Mouse (Mus musculus) embryonic facial prominence, embryonic 10.5 days (tissue): ENCODE measurements around the gene Slc41a3. TPM values are rescaled to one million over a fixed set of nuclear protein-coding genes. Genes with fewer than 3 reads are reported as not detected.

Source experiments
- DNase-seq: peaks from one replicate; pipeline ENCODE4 v3.0.0-alpha.2; 2017; ENCODE audit warnings: low spot score
- H3K27ac ChIP-seq: fragments of 300-500 bp; sonication (generic); replicated peaks from 2 replicates; pipeline ENCODE4 v1.5.1; 2016; ENCODE audit warnings: mild to moderate bottlenecking
- H3K27me3 ChIP-seq: fragments of 300-500 bp; sonication (generic); replicated peaks from 2 replicates; pipeline ENCODE4 v1.6.1; 2016; ENCODE audit warnings: low read depth, mild to moderate bottlenecking; ENCODE audit not compliant: poor library complexity, severe bottlenecking
- H3K36me3 ChIP-seq: fragments of 300-500 bp; sonication (generic); replicated peaks from 2 replicates; pipeline ENCODE4 v1.6.1; 2016; ENCODE audit warnings: mild to moderate bottlenecking, moderate library complexity
- H3K4me1 ChIP-seq: fragments of 300-500 bp; sonication (generic); 2 replicates; pipeline ENCODE4 v1.6.1; 2016
- H3K4me3 ChIP-seq: fragments of 300-500 bp; sonication (generic); 2 replicates; pipeline ENCODE4 v1.5.1; 2016; ENCODE audit warnings: mild to moderate bottlenecking, moderate library complexity
- H3K9me3 ChIP-seq: fragments of 300-500 bp; sonication (generic); 2 replicates; pipeline ENCODE4 v1.6.1; 2016; ENCODE audit warnings: mild to moderate bottlenecking
- whole genome bisulfite sequencing: fragments of 180-500 bp; shearing (Covaris S2); methylation state at CpG from one replicate; pipeline ENCODE4 v1.1.7; 2016; 5-methylcytosine and 5-hydroxymethylcytosine counted together
- polyA plus RNA-seq: library from polyadenylated mRNA; unstranded; fragments of >200 nt; fragmentation: Nextera tagmentation; extraction: Ambion mirVana; gene quantifications from 2 replicates; pipeline ENCODE4 v1.2.1, GENCODE M21; 2016

Slc41a3 gene
- 1.7 and 2.2 TPM in 2 replicates for polyA plus RNA-seq

GRCm38 (mm10) chr6:90604533-90605297, at the start of gene Slc41a3:
Gene Slc41a3, plus strand, starts transcription at chr6:90604725.
- peak; percentile 92 for DNase-seq
- WGBS = under 1% methylated on average over 49 of the region's 49 CpGs
- no peaks in the 10 kb centered on the region for H3K36me3 ChIP-seq
- no peaks in the 10 kb centered on the region for H3K9me3 ChIP-seq
- peak within 1 kb of the TSS; percentile 65 for H3K4me3 ChIP-seq
- peaks cover 19% of the 10 kb centered on the region for H3K4me1 ChIP-seq
- peak within 1 kb of the TSS; percentile 82 for H3K27ac ChIP-seq
- H3K27me3 ChIP-seq = peaks cover 34% of the 10 kb centered on the region

DNA sequence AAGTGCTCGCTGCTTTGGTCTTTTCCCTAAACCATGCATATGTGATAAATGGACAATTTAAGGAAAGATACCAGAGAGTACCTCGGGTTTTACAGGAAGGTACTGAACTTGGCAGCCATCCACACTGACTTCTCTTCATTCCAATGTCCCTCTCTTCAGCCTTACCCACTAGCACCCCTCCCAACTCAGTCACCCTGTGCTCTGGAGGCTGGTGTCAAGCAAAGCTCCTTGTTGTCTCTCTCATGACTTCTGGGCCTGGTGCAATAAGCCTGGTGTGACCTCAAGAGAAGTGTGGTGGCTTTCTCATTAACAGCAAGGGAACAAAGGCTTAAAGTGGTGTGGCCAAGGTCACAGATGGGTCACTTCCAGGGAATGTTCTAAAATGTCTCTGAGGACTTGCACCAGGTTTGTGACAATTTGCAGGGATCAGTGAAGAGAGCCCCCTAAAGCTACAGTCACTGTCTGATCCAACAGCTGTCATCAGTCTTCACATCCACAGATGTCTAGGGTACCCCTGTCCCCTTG, 47.9 kb upstream of the Slc41a3 start:
- Histone ChIP-seq H3K27ac (no peak overlapping the region), H3K36me3 (no peaks in the 10 kb centered on the region), H3K4me3 (no peak overlapping the region), H3K27me3 (peaks cover under 1% of the 10 kb centered on the region), H3K4me1 (peaks cover 9% of the 10 kb centered on the region), H3K9me3 (no peaks in the 10 kb centered on the region)
- WGBS = 69% methylated on average over 2 of the region's 2 CpGs
- no peak for DNase-seq

- no peaks in the 10 kb centered on the region for H3K36me3 ChIP-seq
- H3K9me3 ChIP-seq = no peaks in the 10 kb centered on the region
- H3K27ac ChIP-seq = no peak overlapping the region
- no peak for DNase-seq
- H3K4me1 ChIP-seq = peaks cover 10% of the 10 kb centered on the region
- H3K27me3 ChIP-seq = no peaks in the 10 kb centered on the region
- no peak overlapping the region for H3K4me3 ChIP-seq
- 85% methylated on average over 7 of the region's 7 CpGs for WGBS
Measured at GRCm38 (mm10) chr6:90557077-90557476, 47.4 kb upstream of the Slc41a3 start.

DNA sequence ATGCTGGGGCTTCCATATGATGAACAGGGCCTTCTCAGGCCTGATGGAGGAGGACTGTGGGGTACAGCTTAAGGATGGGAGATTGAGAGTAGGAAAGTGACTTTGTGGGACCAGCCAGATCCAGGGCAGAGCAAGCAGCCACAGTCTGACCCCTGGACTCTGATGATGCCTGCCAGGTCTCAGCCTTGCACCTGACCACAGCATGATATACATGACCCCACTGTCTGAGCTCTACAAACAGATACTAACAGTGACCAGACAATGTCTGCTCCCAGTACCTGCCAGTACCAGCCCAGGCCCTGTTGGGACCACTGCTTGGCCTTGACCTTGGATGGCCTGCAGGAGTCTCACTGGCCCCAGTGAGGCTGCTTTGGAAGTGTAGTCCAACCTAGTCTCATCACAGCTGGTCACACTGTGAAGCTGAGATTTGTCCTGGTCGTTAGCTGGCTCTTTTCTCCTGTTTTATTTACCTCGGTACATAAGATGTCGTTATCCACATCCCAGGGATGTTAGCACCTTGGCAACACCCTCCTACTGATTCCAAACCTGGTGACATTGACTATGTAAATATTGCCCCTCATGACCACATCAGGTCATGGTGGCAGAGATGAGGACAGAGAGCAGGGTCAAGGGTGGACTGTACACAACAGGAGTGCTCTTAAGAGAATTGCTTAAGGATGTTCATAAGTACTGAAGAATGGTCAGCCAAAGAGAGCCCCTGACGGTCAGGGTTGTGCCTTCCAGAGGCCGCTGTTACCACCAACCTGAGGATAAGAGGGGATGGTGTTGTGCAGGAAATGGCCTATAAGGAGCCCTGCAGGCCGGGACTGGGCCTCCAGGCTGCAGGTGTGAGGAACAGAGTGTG, 46.5 kb upstream of the Slc41a3 start:
- no peak overlapping the region for H3K27ac ChIP-seq
- H3K4me3 ChIP-seq = no peak overlapping the region
- 0 out of 2 replicates have a peak, but pooled peaks cover 3% of the 10 kb centered on the region for H3K27me3 ChIP-seq
- no peaks in the 10 kb centered on the region for H3K9me3 ChIP-seq
- 78% methylated on average over 6 of the region's 6 CpGs for WGBS
- DNase-seq = no peak
- no peaks in the 10 kb centered on the region for H3K36me3 ChIP-seq
- peaks cover 10% of the 10 kb centered on the region for H3K4me1 ChIP-seq

- no peak overlapping the region for H3K27ac ChIP-seq
Measured at GRCm38 (mm10) chr6:90560390-90561058, 44.0 kb upstream of the Slc41a3 start.

GRCm38 (mm10) chr6:90561234-90561781, 43.2 kb upstream of the Slc41a3 start:
- Histone ChIP-seq H3K4me1 (peaks cover 10% of the 10 kb centered on the region), H3K9me3 (no peaks in the 10 kb centered on the region), H3K27me3 (0 out of 2 replicates have a peak, but pooled peaks cover 4% of the 10 kb centered on the region), H3K4me3 (no peak overlapping the region), H3K27ac (no peak overlapping the region), H3K36me3 (no peaks in the 10 kb centered on the region)
- peak; percentile 38 for DNase-seq
- WGBS = 53% methylated on average over 2 of the region's 2 CpGs

More at GRCm38 (mm10) chr6:90560390-90561058, 44.0 kb upstream of the Slc41a3 start:
- Histone ChIP-seq H3K4me3 (no peak overlapping the region), H3K4me1 (peaks cover 10% of the 10 kb centered on the region), H3K27me3 (0 out of 2 replicates have a peak, but pooled peaks cover 4% of the 10 kb centered on the region), H3K9me3 (no peaks in the 10 kb centered on the region), H3K36me3 (no peaks in the 10 kb centered on the region)
- 87% methylated on average over 3 of the region's 3 CpGs for WGBS
- DNase-seq = no peak

- Histone ChIP-seq H3K27ac (no peak overlapping the region), H3K4me3 (no peak overlapping the region), H3K9me3 (no peaks in the 10 kb centered on the region), H3K4me1 (peaks cover 10% of the 10 kb centered on the region), H3K36me3 (no peaks in the 10 kb centered on the region), H3K27me3 (0 out of 2 replicates have a peak, but pooled peaks cover 4% of the 10 kb centered on the region)
- DNase-seq = no peak
- WGBS = 85% methylated on average over 9 of the region's 9 CpGs
Measured at GRCm38 (mm10) chr6:90564240-90564639, 40.3 kb upstream of the Slc41a3 start.

DNA sequence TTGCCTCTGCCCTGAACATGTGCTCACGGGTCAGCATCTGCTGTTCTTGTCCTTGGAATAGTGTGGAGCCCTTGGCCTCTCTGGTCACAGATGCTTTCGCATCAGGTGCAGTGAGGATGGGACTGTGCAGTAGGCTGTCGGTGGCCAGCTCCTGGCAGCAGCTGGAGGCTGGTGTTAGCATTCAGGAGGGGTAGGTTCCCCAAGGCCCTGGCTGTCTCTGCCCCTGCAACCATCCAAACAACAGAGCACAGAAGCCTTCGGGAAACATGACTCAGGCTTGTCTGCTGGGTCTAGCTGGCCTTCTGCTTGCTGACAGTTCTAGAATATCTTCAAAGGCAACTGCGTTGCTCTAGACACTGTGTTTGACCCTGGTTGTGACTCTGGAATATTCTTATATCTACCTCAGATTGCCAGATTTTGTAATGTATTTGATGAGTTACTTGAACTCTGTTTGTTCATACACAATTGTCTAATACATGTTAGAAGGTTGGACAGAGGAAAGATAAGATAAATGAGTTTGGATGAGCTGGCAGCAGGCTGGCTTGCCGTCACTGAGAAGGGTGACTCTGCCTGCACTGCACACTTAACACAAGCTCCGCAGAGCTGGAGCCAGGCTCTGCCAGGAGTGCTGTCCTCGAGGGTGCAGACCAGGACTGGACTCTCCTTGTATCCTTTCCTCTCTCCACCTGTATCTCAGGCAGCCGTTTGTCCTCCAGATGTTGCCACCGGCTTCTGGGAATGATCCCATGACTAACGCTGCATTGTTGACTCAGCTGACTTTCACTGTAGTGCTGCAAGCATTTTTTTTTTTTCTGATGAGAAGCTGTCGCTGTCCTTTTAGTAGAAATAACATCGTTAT, 38.9 kb upstream of the Slc41a3 start:
- DNase-seq = no peak
- 0 out of 2 replicates have a peak, but pooled peaks cover 4% of the 10 kb centered on the region for H3K27me3 ChIP-seq
- H3K4me3 ChIP-seq = no peak overlapping the region
- H3K36me3 ChIP-seq = no peaks in the 10 kb centered on the region
- 66% methylated on average over 13 of the region's 13 CpGs for WGBS
- H3K9me3 ChIP-seq = no peaks in the 10 kb centered on the region
- peaks cover 10% of the 10 kb centered on the region for H3K4me1 ChIP-seq
- no peak overlapping the region for H3K27ac ChIP-seq

DNA sequence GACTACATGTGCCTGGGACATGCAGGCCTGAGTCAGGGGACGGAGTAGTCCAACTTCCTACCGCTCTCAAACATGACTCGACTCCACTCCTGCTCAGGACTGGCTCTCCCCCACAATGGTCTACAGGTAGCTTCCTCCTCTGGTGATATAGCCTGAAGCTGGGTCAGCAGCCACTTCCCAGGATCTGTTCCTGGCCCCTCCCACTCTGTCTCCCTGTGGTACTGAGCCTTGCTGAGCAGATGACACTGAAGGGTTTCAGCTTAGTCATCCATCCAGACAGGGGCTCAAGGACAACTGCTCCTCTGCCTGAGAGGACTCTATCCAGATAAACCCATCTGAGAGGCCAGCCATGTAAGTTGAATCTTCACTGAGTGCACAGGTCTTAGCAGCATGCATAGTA, 37.0 kb upstream of the Slc41a3 start:
- no peak for DNase-seq
- Histone ChIP-seq H3K4me3 (no peak overlapping the region), H3K27ac (no peak overlapping the region), H3K36me3 (no peaks in the 10 kb centered on the region), H3K27me3 (0 out of 2 replicates have a peak, but pooled peaks cover 4% of the 10 kb centered on the region), H3K4me1 (no peaks in the 10 kb centered on the region), H3K9me3 (no peaks in the 10 kb centered on the region)
- 88% methylated on average over 3 of the region's 3 CpGs for WGBS

DNA sequence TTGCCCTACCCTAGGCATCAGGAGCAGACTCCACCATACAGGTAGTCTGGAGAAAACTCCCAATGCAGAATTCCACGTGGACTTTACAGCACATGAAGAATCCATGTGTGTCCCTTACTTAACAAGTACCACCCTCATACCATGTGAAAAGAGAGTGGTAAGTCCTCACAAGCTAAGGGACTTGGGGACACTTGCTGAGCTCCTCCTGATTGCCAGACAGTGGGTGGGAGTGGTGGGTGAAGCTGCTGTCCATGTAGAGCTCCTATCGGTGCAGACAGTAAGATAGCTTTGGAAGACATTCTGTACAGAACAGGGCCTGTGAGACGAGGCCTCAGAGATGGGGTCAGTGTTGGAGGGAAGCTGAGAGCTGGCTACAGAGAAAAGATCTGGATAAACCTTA, 36.6 kb upstream of the Slc41a3 start:
- H3K27ac ChIP-seq = no peak overlapping the region
- 76% methylated on average over 3 of the region's 3 CpGs for WGBS
- H3K36me3 ChIP-seq = no peaks in the 10 kb centered on the region
- no peak overlapping the region for H3K4me3 ChIP-seq
- no peaks in the 10 kb centered on the region for H3K4me1 ChIP-seq
- no peaks in the 10 kb centered on the region for H3K9me3 ChIP-seq
- DNase-seq = no peak
- H3K27me3 ChIP-seq = 0 out of 2 replicates have a peak, but pooled peaks cover 2% of the 10 kb centered on the region

- H3K27ac ChIP-seq = no peak overlapping the region
- no peaks in the 10 kb centered on the region for H3K27me3 ChIP-seq
- no peak overlapping the region for H3K4me3 ChIP-seq
- DNase-seq = no peak
- H3K9me3 ChIP-seq = no peaks in the 10 kb centered on the region
- no peaks in the 10 kb centered on the region for H3K4me1 ChIP-seq
- H3K36me3 ChIP-seq = no peaks in the 10 kb centered on the region
- WGBS = 79% methylated on average over 4 of the region's 4 CpGs
Measured at GRCm38 (mm10) chr6:90568721-90569120, 35.8 kb upstream of the Slc41a3 start.
